Mouse (Mus musculus): ENCODE measurements around the gene Hist1h3c. TPM values are rescaled to one million over a fixed set of nuclear protein-coding genes. Genes with fewer than 3 reads are reported as not detected.
"Not testable (repeated sequence)": the region's sequence is repeated elsewhere in the genome, so short reads cannot be mapped to it uniquely, and the experiment has no call there.

The Hist1h3c gene
- polyA plus RNA-seq, 1 experiment from 2014 or later = 7.9 TPM

DNA sequence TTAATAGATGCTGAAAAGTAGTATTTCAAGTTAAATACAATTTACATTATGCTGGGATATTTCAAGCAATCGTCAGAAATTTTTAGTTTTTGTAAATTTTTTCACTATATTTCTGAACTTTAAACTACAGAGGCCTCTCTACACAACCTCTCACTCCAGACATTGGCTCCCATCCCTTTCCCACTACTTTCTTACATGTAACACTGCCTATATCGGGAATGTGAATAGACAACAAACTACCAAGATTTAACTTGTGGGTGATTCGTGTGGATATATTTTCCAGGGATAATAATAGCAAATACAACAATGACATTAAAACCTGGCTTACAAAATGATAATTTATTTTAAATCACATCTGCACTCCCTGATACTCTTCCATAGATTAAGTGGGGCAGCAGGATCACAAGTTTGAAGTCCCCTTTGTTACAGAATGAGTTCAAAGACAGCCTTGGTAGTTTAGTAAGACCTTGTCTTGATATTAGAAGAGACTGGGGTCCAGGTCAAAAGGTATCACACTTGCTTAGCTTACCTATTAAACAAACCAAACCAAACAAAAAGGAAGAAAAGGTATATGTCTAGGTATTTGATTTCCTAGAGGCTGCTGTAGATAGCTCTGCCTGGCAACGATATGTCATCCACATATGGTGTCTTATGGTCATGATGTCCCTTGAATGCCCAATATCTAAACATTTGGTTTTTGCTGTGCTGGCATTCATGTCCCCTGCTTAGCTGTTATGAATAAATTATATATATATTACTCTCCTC lies 8.1 kb upstream of the Hist1h3c start:
- ATAC-seq (ENCODE audit: low FRiP score, low read depth) = no peak
- WGBS = 63% methylated on average over 4 of the region's 4 CpGs
- Histone ChIP-seq H3K4me1 (peaks cover 12% of the 10 kb centered on the region; the same call in 1 of the 2 replicates), H3K4me2 (replicated peaks) (peak overlapping the region; percentile 52), H3K9me3 (no peaks in the 10 kb centered on the region), H3K9ac (replicated peaks) (no peak overlapping the region), H3K36me3 (no peaks in the 10 kb centered on the region), H3K27ac (replicated peaks) (peak overlapping the region; percentile 79), H3K4me3 (no peak overlapping the region), H3K27me3 (no peaks in the 10 kb centered on the region)

DNA sequence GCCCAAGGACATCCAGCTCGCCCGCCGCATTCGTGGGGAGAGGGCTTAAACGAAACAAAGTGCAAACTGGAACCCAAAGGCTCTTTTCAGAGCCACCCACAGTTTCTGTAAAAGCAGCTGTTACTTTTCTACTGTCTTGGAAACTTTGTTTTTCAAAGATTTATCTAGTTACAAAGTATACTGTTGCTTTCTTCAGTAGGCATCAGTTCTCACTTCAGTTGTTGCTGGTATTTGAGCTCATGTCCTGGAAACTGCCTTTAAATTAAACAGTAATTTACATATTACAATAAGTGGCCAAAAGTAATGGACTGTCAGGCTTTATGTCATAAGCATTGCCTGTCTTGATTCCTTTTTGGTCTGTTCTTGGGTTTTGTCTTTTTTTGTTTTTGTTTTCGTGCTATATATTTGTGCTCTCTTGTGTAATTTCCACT lies 7.4 kb upstream of the Hist1h3c start:
- peak overlapping the region; percentile 52 for H3K4me2 ChIP-seq (replicated peaks)
- no peaks in the 10 kb centered on the region for H3K27me3 ChIP-seq
- WGBS = under 1% methylated on average over 6 of the region's 6 CpGs
- H3K36me3 ChIP-seq = no peaks in the 10 kb centered on the region
- H3K27ac ChIP-seq (replicated peaks) = peak overlapping the region; percentile 79
- H3K9me3 ChIP-seq = no peaks in the 10 kb centered on the region
- no peak for ATAC-seq (ENCODE audit: low FRiP score, low read depth)
- H3K4me3 ChIP-seq = peak overlapping the region; percentile 40
- H3K9ac ChIP-seq (replicated peaks) = peak overlapping the region; percentile 47
- H3K4me1 ChIP-seq = peaks cover 19% of the 10 kb centered on the region

DNA sequence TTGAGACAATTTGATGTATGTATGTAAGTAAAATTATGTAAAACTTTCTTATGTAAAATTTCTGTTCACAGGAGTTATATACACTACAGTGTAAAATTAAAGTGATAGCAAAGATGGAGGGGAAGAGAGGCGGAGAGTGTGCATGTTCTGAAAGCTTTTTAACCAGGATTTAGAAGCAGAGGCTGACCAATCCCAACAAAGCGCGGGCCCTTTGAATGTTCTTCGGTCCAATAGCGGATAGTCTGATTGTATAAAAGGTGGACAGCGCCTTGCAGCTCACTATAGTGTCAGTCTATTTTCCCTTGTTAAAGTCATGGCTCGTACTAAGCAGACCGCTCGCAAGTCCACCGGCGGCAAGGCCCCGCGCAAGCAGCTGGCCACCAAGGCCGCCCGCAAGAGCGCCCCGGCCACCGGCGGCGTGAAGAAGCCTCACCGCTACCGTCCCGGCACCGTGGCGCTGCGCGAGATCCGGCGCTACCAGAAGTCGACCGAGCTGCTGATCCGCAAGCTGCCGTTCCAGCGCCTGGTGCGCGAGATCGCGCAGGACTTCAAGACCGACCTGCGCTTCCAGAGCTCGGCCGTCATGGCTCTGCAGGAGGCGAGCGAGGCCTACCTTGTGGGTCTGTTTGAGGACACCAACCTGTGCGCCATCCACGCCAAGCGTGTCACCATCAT lies 6.8 kb upstream of the Hist1h3c start, which contains the start of gene Hist1h3b:
Hist1h3b (plus strand) TSS at position 201 of the 675 bp plus-strand sequence.
- 1% methylated on average over 16 of the region's 47 CpGs for WGBS
- H3K4me2 ChIP-seq (replicated peaks) = peak within 1 kb of the TSS; percentile 60
- H3K9me3 ChIP-seq, H3K36me3 ChIP-seq, H3K27me3 ChIP-seq: not testable (repeated sequence)
- H3K4me3 ChIP-seq = peak within 1 kb of the TSS; percentile 47
- peak; percentile 85 for ATAC-seq (ENCODE audit: low FRiP score, low read depth)
- H3K4me1 ChIP-seq = peaks cover 19% of the 10 kb centered on the region
- peak within 1 kb of the TSS; percentile 54 for H3K9ac ChIP-seq (replicated peaks)
- H3K27ac ChIP-seq (replicated peaks) = peak within 1 kb of the TSS; percentile 95

DNA sequence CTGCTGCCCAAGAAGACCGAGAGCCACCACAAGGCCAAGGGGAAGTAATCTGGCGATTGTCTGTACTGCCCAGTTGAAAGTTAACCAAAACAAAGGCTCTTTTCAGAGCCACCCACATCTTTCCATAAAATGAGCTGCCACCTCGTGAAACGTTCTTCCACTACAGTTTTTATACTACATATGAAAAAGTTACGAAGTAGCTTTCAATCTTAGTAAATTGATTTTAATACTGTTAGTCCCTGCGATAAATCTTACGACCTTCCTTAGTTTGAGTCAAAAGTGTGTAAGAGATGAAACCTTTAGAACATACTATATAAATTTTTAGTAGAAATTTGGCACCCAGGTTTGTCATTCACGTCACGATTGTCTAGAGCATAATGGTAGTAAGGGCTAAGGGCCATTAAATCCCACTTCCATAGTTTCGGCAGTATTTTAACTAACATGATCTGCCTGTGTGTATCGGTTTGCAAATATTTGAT lies 6.1 kb upstream of the Hist1h3c start:
- peak overlapping the region; percentile 47 for H3K4me3 ChIP-seq
- H3K36me3 ChIP-seq = no peaks in the 10 kb centered on the region
- peaks cover 22% of the 10 kb centered on the region for H3K4me1 ChIP-seq
- peak overlapping the region; percentile 60 for H3K4me2 ChIP-seq (replicated peaks)
- peak; percentile 21 for ATAC-seq (ENCODE audit: low FRiP score, low read depth)
- H3K9ac ChIP-seq (replicated peaks) = peak overlapping the region; percentile 54; the same call in 1 of the 2 replicates
- H3K27ac ChIP-seq (replicated peaks) = peak overlapping the region; percentile 95
- 1% methylated on average over 11 of the region's 11 CpGs for WGBS
- H3K9me3 ChIP-seq = no peaks in the 10 kb centered on the region
- no peaks in the 10 kb centered on the region for H3K27me3 ChIP-seq

DNA sequence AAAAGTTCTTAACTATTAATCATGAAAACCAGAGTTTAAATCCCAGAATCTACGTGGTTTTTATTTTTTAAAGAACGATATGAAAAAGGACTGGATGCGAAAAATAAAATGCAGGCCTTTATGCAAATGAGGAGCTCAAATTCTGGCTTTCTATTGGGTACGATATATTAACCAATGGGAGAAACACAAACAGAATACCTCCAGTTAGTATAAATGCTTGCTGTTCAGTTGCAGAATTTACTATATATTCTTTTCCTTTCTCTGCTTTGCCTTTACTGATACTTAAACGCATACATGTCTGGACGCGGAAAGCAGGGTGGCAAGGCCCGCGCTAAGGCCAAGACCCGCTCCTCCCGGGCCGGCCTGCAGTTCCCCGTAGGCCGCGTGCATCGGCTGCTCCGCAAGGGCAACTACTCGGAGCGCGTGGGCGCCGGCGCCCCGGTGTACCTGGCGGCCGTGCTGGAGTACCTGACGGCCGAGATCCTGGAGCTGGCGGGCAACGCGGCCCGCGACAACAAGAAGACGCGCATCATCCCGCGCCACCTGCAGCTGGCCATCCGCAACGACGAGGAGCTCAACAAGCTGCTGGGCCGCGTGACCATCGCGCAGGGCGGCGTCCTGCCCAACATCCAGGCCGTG lies 5.6 kb upstream of the Hist1h3c start, which contains the start of gene Hist1h2ab:
Hist1h2ab (plus strand) TSS at position 288 of the 639 bp plus-strand sequence.
- WGBS = under 1% methylated on average over 35 of the region's 47 CpGs
- H3K27ac ChIP-seq (replicated peaks) = peak within 1 kb of the TSS; percentile 95
- H3K4me1 ChIP-seq = peaks cover 22% of the 10 kb centered on the region
- not testable (repeated sequence) for H3K36me3 ChIP-seq, H3K27me3 ChIP-seq, H3K9me3 ChIP-seq
- H3K9ac ChIP-seq (replicated peaks) = peak within 1 kb of the TSS; percentile 54
- ATAC-seq (ENCODE audit: low FRiP score, low read depth) = peak; percentile 47
- H3K4me3 ChIP-seq = peak within 1 kb of the TSS; percentile 47
- peak within 1 kb of the TSS; percentile 60 for H3K4me2 ChIP-seq (replicated peaks)

DNA sequence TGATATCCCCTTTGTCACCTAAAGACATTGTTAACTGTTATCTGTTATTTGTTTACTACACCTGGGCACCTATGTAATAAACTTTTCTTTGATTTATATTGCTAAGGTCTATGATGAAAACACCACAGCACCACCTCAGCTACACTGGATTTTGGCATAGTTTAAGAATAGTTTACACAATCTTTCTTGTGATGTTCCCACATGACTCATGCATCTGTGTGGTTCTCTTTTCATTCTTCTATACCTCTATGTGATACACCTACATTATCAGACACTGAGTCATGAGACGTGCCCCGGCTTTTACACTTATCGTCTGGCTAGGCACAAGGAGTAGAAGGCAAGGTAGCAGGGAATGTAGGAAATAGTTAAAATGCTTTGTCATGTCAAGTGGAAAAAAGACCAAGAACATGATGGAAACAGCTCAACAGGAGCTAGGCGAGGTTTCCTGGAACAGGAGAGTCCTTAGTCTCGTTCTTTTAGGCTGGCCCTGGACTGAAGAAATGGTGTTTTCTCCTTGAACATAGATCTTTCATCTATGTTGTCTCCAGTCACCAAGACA lies 4.2 kb upstream of the Hist1h3c start:
- ATAC-seq (ENCODE audit: low FRiP score, low read depth) = no peak
- H3K9me3 ChIP-seq = no peaks in the 10 kb centered on the region
- H3K27me3 ChIP-seq = no peaks in the 10 kb centered on the region
- H3K36me3 ChIP-seq = no peaks in the 10 kb centered on the region
- 90% methylated on average over 5 of the region's 5 CpGs for WGBS
- H3K9ac ChIP-seq (replicated peaks) = no peak overlapping the region
- H3K4me2 ChIP-seq (replicated peaks) = no peak overlapping the region
- H3K4me3 ChIP-seq = no peak overlapping the region
- H3K27ac ChIP-seq (replicated peaks) = peak overlapping the region; percentile 70; the same call in 1 of the 2 replicates
- peaks cover 25% of the 10 kb centered on the region for H3K4me1 ChIP-seq

DNA sequence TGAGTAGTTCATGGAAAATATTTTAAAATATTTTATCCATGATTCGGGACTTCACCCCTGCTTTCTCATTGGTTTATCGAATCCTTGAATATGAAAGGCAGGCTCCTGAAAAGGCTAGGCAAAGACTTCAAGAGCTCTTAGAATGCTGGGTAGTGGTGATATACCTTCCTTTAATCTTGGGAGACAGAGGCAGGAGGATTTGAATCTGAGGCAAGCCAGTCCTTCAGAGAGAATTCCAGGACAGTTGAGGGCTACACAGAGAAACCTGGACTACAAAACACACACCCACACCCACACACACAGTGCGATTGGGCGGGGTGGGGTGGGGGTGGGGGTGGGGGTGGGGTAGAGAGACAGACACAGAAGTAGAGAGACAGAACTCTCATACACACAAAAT lies 2.5 kb upstream of the Hist1h3c start:
- Histone ChIP-seq H3K4me1 (peaks cover 24% of the 10 kb centered on the region), H3K9me3 (no peaks in the 10 kb centered on the region), H3K4me3 (no peak overlapping the region)

DNA sequence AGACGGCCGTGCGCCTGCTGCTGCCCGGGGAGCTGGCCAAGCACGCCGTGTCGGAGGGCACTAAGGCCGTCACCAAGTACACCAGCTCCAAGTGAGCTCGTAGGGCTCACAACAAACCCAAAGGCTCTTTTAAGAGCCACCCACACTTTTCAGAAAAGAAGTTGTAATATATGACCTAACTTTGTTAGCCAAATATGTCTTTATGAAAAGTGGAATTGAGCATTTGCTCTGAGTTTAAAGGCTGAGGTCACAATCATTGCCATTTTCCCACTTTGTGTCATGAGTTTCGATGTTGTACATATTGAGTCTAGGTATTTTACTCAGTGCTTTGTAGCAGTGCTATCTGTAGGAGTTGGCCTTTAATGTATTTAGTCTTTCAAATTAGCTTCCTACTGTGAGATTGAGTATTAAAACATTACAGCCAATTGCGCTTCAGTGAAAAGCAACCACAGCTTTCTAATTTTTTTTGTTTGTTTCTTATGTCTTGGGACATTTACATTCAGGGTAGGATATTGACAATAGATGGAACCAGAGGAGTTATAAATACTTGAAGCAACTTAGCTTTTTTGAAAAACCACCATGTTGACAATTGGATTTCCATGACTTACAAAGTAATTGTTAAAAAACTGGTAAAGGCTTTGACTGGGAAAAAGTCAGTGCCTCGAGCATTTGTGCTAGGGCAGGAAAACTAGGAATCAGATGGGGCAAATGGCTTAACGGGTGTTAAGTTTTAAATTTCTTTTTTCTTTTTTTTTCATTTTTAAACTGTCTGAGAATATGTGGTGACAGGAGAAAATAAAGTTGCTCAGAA lies 1.9 kb upstream of the Hist1h3c start:
- Histone ChIP-seq H3K9ac (replicated peaks) (peak overlapping the region; percentile 47), H3K27ac (replicated peaks) (peak overlapping the region; percentile 98), H3K36me3 (no peaks in the 10 kb centered on the region), H3K4me3 (peak overlapping the region; percentile 47), H3K4me1 (peaks cover 21% of the 10 kb centered on the region), H3K27me3 (no peaks in the 10 kb centered on the region), H3K9me3 (no peaks in the 10 kb centered on the region), H3K4me2 (replicated peaks) (peak overlapping the region; percentile 67)
- ATAC-seq (ENCODE audit: low FRiP score, low read depth) = peak; percentile 7; the same call in 1 of the 2 replicates
- WGBS = 2% methylated on average over 13 of the region's 13 CpGs

More for the DNA sequence above, 2.5 kb upstream of the Hist1h3c start:
- no peak for ATAC-seq (ENCODE audit: low FRiP score, low read depth)
- Histone ChIP-seq H3K4me2 (replicated peaks) (peak overlapping the region; percentile 67), H3K27me3 (no peaks in the 10 kb centered on the region), H3K27ac (replicated peaks) (peak overlapping the region; percentile 98), H3K36me3 (no peaks in the 10 kb centered on the region), H3K9ac (replicated peaks) (no peak overlapping the region; the same call in 1 of the 2 replicates)
- 3% methylated on average over 4 of the region's 4 CpGs for WGBS

DNA sequence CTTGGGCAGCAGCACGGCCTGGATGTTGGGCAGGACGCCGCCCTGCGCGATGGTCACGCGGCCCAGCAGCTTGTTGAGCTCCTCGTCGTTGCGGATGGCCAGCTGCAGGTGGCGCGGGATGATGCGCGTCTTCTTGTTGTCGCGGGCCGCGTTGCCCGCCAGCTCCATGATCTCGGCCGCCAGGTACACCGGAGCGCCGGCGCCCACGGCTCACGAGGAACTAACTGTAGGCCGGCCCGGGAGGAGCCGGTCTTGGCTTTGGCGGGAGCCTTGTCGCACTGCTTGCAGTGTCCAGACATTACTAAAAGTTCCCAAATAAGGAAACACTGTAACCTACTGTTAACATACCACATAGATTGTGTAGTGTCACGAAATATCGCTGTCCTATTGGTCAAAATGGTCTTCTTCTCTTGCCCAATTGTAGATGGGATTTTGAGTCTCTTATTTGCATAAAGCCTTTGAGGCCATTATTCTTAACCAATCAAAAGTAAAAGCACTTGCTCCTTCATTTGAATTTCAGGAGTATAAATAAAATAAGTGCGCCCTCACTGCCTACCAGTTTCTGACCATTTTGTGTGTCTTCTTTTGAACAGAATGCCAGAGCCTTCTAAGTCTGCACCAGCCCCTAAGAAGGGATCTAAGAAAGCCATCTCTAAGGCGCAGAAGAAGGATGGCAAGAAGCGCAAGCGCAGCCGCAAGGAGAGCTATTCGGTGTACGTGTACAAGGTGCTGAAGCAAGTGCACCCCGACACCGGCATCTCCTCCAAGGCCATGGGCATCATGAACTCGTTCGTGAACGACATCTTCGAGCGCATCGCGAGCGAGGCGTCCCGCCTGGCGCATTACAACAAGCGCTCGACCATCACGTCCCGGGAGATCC lies 1.0 kb upstream of the Hist1h3c start, which contains the start of gene Hist1h2bb:
Hist1h2bb (plus strand) TSS at position 534 of the 880 bp plus-strand sequence.
- H3K9me3 ChIP-seq, H3K27me3 ChIP-seq, H3K36me3 ChIP-seq: not testable (repeated sequence)
- ATAC-seq (ENCODE audit: low FRiP score, low read depth) = peak; percentile 92
- Histone ChIP-seq H3K4me2 (replicated peaks) (peak within 1 kb of the TSS; percentile 67), H3K4me1 (peaks cover 21% of the 10 kb centered on the region), H3K4me3 (peak within 1 kb of the TSS; percentile 47), H3K27ac (replicated peaks) (peak within 1 kb of the TSS; percentile 98), H3K9ac (replicated peaks) (peak within 1 kb of the TSS; percentile 62)
- WGBS = under 1% methylated on average over 45 of the region's 58 CpGs

Data from midbrain, embryonic 12.5 days (tissue).